9 mouse cellular contexts compared by ENCODE assay signal in genomic region chr8:104533551-104533950, GRCm38 (mm10). TPM values are rescaled to one million over a fixed set of nuclear protein-coding genes. Genes with fewer than 3 reads are reported as not detected.
DNase-seq lines count a peak whose midpoint lies in the region; ATAC-seq and TF ChIP-seq lines count a peak whose summit lies in the region.
"Had no signal": no experiment of that assay in that cellular context is flagged by ENCODE, and none has a peak within 500 bp of the region (broad histone marks: within the 10 kb centered on the region; RNA-seq: fewer than 3 reads in every experiment).

No protein-coding gene starts in this region.

- no peaks in the 10 kb centered on the region for H3K9me3 ChIP-seq in heart, embryonic 12.5 days (replicated peaks)
- H3K9me3 ChIP-seq in G1E (replicated peaks): no peaks in the 10 kb centered on the region
- H3K9me3 ChIP-seq in heart, postnatal 0 days (replicated peaks; ENCODE audit: control insufficient read depth, low read length): no peaks in the 10 kb centered on the region

- 0 out of 2 replicates have a peak, but pooled peaks cover under 1% of the 10 kb centered on the region for H3K27me3 ChIP-seq in heart, embryonic 12.5 days (replicated peaks)
- no peaks in the 10 kb centered on the region for H3K27me3 ChIP-seq in G1E (ENCODE audit: insufficient read depth, low read length)
- H3K27me3 ChIP-seq in heart, postnatal 0 days (ENCODE audit: control insufficient read depth, insufficient read depth, low read length): 0 out of 2 replicates have a peak, but pooled peaks cover 6% of the 10 kb centered on the region

- peaks cover 34% of the 10 kb centered on the region for H3K79me2 ChIP-seq in macrophage (ENCODE audit: inconsistent target)

- H3K4me3 ChIP-seq in heart, embryonic 12.5 days: peak overlapping the region; percentile 93
- H3K4me3 ChIP-seq in G1E (ENCODE audit: low read depth, low read length) (peak overlapping the region; percentile 95), macrophage (ENCODE audit: inconsistent target) (peak overlapping the region; percentile 64)
- peak overlapping the region; percentile 94 for H3K4me3 ChIP-seq in heart, postnatal 0 days (ENCODE audit: low read depth, low read length)

- H3K4me2 ChIP-seq in heart, embryonic 12.5 days: peak overlapping the region; percentile 74
- H3K4me2 ChIP-seq in heart, postnatal 0 days (ENCODE audit: low read depth, low read length): peak overlapping the region; percentile 89

- peak overlapping the region; percentile 96 for H3K9ac ChIP-seq in heart, embryonic 12.5 days
- H3K9ac ChIP-seq in heart, postnatal 0 days (replicated peaks; ENCODE audit: low read depth, low read length): peak overlapping the region; percentile 94

- H3K36me3 ChIP-seq in heart, embryonic 12.5 days: peaks cover 16% of the 10 kb centered on the region
- peaks cover 21% of the 10 kb centered on the region for H3K36me3 ChIP-seq in G1E (replicated peaks)
- H3K36me3 ChIP-seq in heart, postnatal 0 days (replicated peaks; ENCODE audit: control insufficient read depth, insufficient read depth, low read length): peaks cover 13% of the 10 kb centered on the region
- H3K36me3 ChIP-seq in macrophage (ENCODE audit: inconsistent target): peaks cover 15% of the 10 kb centered on the region

- intact Hi-C loops in heart, postnatal 14 days (cut with DNase I): loop anchor here (5.0 kb wide), 1 partner anchor 191 kb away; no protein-coding TSS in a partner anchor

- H3K4me1 ChIP-seq in heart, embryonic 12.5 days (replicated peaks): peaks cover 21% of the 10 kb centered on the region
- peaks cover 28% of the 10 kb centered on the region for H3K4me1 ChIP-seq in G1E (ENCODE audit: insufficient read depth, low read depth, low read length)
- H3K4me1 ChIP-seq in heart, postnatal 0 days (ENCODE audit: control insufficient read depth, insufficient read depth): peaks cover 13% of the 10 kb centered on the region

- WGBS in heart, embryonic 12.5 days: 21% methylated on average over 7 of the region's 7 CpGs
- 15% methylated on average over 7 of the region's 7 CpGs for WGBS in heart, postnatal 0 days
- 42% methylated on average over 5 of the region's 7 CpGs for WGBS in macrophage (ENCODE audit: missing documents)

- H3K27ac ChIP-seq in heart, embryonic 12.5 days (ENCODE audit: poor library complexity, severe bottlenecking): no peak overlapping the region
- peak overlapping the region; percentile 79; the same call in 1 of the 2 replicates for H3K27ac ChIP-seq in heart, postnatal 0 days (ENCODE audit: low read depth)
- no peak overlapping the region for H3K27ac ChIP-seq in macrophage

- DNase-seq in heart, postnatal 14 days: no peak
- DNase-seq in G1E (ENCODE audit: low spot score): no peak
- DNase-seq in heart, postnatal 0 days (ENCODE audit: low spot score): no peak
- no peak for DNase-seq in frontal cortex, postnatal 25 days (ENCODE audit: low spot score in 2 of 2)
- DNase-seq in T-cell, adult 2 months (ENCODE audit: low spot score): no peak
- DNase-seq: spleen, adult 18-20 months had no signal

- no peak for TF ChIP-seq EP300 in heart, postnatal 0 days (IDR thresholded peaks at IDR 0.05; ENCODE audit: low read depth)

- ATAC-seq in heart, embryonic 12.5 days (ENCODE audit: insufficient number of reproducible peaks, low FRiP score): no peak
- ATAC-seq in G1E (ENCODE audit: extremely low read depth, insufficient number of reproducible peaks, low FRiP score, poor library complexity, severe bottlenecking): no peak
- ATAC-seq in heart, postnatal 0 days (ENCODE audit: insufficient read depth, low read depth): no peak
- no peak; the same call in 1 of the 2 replicates for ATAC-seq in frontal cortex, adult (ENCODE audit: low TSS enrichment)

- TF ChIP-seq CTCF in G1E (IDR thresholded peaks at IDR 0.05; ENCODE audit: low read depth, low read length): no peak
- TF ChIP-seq CTCF in heart, postnatal 0 days (IDR thresholded peaks at IDR 0.05; ENCODE audit: low read depth): no peak

RNA-seq across cellular contexts. Expression of gene Nae1, which starts 0.9 kb away (rescaled TPM):
- polyA plus RNA-seq in heart, embryonic 12.5 days (2016; fragmentation: Nextera tagmentation; extraction: Ambion mirVana): 77.0 and 81.0 TPM in 2 replicates
- 10 to 100 TPM; 28.3 to 30.0 TPM for total RNA-seq in heart, postnatal 14 days (2021)
- total RNA-seq in G1E (2014; fragmentation: Nextera tagmentation) (63.1 and 90.0 TPM in 2 replicates), G1E (2017) (105 and 120 TPM in 2 replicates)
- polyA plus RNA-seq in G1E (2012) (4.7 and 6.4 TPM in 2 replicates), macrophage (2018) (28.5 to 70.6 TPM (median 35.2 TPM) in 3 replicates)
- 28.9 and 45.5 TPM in 2 replicates for total RNA-seq in heart, postnatal 0 days (2014; rRNA removed; ENCODE audit: low replicate concordance)
- 66.3 and 66.6 TPM in 2 replicates for polyA plus RNA-seq in heart, postnatal 0 days (2015; fragmentation: Nextera tagmentation; extraction: Ambion mirVana)
- total RNA-seq in macrophage (2018; cell fraction: chromatin; rRNA removed): 100 to 1,000 TPM in 14 of 26 experiments, 10 to 100 TPM in 12; 32.2 to 234 (median 103) TPM
- 10 to 100 TPM; 19.0 to 30.7 (median 23.3) TPM for total RNA-seq in macrophage (2018; cell fraction: cytosol; rRNA removed)
- total RNA-seq in macrophage (2018; cell fraction: nucleus; rRNA removed): 100 to 1,000 TPM in 4 of 26 experiments, 10 to 100 TPM in 22; 19.0 to 137 (median 52.1) TPM

RNA-seq across cellular contexts. Expression of gene Car7, which starts 0.9 kb away (rescaled TPM):
- polyA plus RNA-seq in heart, embryonic 12.5 days (2016; fragmentation: Nextera tagmentation; extraction: Ambion mirVana): 0.78 and 0.91 TPM in 2 replicates
- total RNA-seq in heart, postnatal 14 days (2021): 1 to 10 TPM; 4.8 to 4.9 TPM
- total RNA-seq in G1E (2014; fragmentation: Nextera tagmentation): 3.4 and 3.8 TPM in 2 replicates
- 0.76 and 0.99 TPM in 2 replicates for total RNA-seq in G1E (2017)
- 0.29 and 0.43 TPM in 2 replicates for polyA plus RNA-seq in G1E (2012)
- 0.99 and 2.3 TPM in 2 replicates for total RNA-seq in heart, postnatal 0 days (2014; rRNA removed; ENCODE audit: low replicate concordance)
- polyA plus RNA-seq in heart, postnatal 0 days (2015; fragmentation: Nextera tagmentation; extraction: Ambion mirVana): 3.0 and 3.6 TPM in 2 replicates
- 1 to 10 TPM in 14 of 26 experiments, under 1 TPM in 10, not detected in 2; 0.41 to 5.1 (median 1.1) TPM for total RNA-seq in macrophage (2018; cell fraction: chromatin; rRNA removed)
- total RNA-seq in macrophage (2018; cell fraction: cytosol; rRNA removed): under 1 TPM; 0.12 to 0.74 (median 0.43) TPM
- total RNA-seq in macrophage (2018; cell fraction: nucleus; rRNA removed): 1 to 10 TPM in 18 of 26 experiments, under 1 TPM in 8; 0.56 to 7.7 (median 1.6) TPM
- 0.32 to 0.81 TPM (median 0.33 TPM) in 3 replicates for polyA plus RNA-seq in macrophage (2018)

RNA-seq across cellular contexts. Expression of gene Terb1, which starts 23.8 kb away (rescaled TPM):
- 0.10 and 0.15 TPM in 2 replicates for polyA plus RNA-seq in heart, embryonic 12.5 days (2016; fragmentation: Nextera tagmentation; extraction: Ambion mirVana)
- not detected for total RNA-seq in heart, postnatal 14 days (2021)
- not detected in 2 replicates for total RNA-seq in G1E (2014; fragmentation: Nextera tagmentation)
- not detected in 2 replicates for total RNA-seq in G1E (2017)
- polyA plus RNA-seq in G1E (2012): not detected in 2 replicates
- 0.15 TPM in 1 of 2 replicates, not detected in the other for total RNA-seq in heart, postnatal 0 days (2014; rRNA removed; ENCODE audit: low replicate concordance)
- 0.05 and 0.07 TPM in 2 replicates for polyA plus RNA-seq in heart, postnatal 0 days (2015; fragmentation: Nextera tagmentation; extraction: Ambion mirVana)
- total RNA-seq in macrophage (2018; cell fraction: chromatin; rRNA removed): under 1 TPM in 8 of 26 experiments, not detected in 18; 0.19 to 0.46 (median 0.29) TPM
- not detected for total RNA-seq in macrophage (2018; cell fraction: cytosol; rRNA removed)
- under 1 TPM in 1 of 26 experiments, not detected in 25; 0.18 TPM for total RNA-seq in macrophage (2018; cell fraction: nucleus; rRNA removed)
- polyA plus RNA-seq in macrophage (2018): not detected in 3 replicates

RNA-seq across cellular contexts. Expression of gene Pdp2, which starts 57.7 kb away (rescaled TPM):
- 8.6 and 9.0 TPM in 2 replicates for polyA plus RNA-seq in heart, embryonic 12.5 days (2016; fragmentation: Nextera tagmentation; extraction: Ambion mirVana)
- 10 to 100 TPM; 17.0 to 18.2 TPM for total RNA-seq in heart, postnatal 14 days (2021)
- total RNA-seq in G1E (2014; fragmentation: Nextera tagmentation): 14.2 and 17.7 TPM in 2 replicates
- 20.4 and 22.8 TPM in 2 replicates for total RNA-seq in G1E (2017)
- 3.1 and 4.4 TPM in 2 replicates for polyA plus RNA-seq in G1E (2012)
- total RNA-seq in heart, postnatal 0 days (2014; rRNA removed; ENCODE audit: low replicate concordance): 4.0 and 4.2 TPM in 2 replicates
- polyA plus RNA-seq in heart, postnatal 0 days (2015; fragmentation: Nextera tagmentation; extraction: Ambion mirVana): 5.7 and 6.1 TPM in 2 replicates
- total RNA-seq in macrophage (2018; cell fraction: chromatin; rRNA removed): 10 to 100 TPM in 5 of 26 experiments, 1 to 10 TPM in 21; 1.1 to 13.3 (median 4.3) TPM
- 10 to 100 TPM in 18 of 26 experiments, 1 to 10 TPM in 8; 5.2 to 16.0 (median 12.1) TPM for total RNA-seq in macrophage (2018; cell fraction: cytosol; rRNA removed)
- 10 to 100 TPM in 10 of 26 experiments, 1 to 10 TPM in 16; 3.9 to 21.3 (median 8.9) TPM for total RNA-seq in macrophage (2018; cell fraction: nucleus; rRNA removed)
- polyA plus RNA-seq in macrophage (2018): 6.1 to 8.6 TPM (median 6.2 TPM) in 3 replicates
